Comparison of ENCODE assay signal across 19 mouse cellular contexts in the genomic region with DNA sequence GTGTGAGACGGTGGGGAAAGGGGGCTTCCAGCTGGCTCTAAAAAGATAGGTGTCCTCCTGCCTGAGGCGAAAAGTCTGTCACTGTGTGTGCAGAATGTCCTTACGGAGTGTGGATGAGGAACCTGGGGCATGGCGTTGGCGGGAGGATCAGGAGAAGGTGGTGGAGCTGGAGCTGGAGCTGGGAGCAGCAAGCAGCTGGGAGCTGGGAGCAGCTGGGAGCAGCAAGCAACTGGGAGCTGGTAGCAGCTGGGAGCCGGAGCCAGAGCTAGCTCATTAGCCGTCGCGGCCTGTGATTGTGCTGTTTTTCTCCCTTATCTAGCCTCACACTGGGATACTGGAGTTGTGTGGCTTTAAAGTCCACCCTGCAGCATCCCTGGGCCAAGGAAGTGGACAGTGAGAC. TPM values are rescaled to one million over a fixed set of nuclear protein-coding genes. Genes with fewer than 3 reads are reported as not detected.
DNase-seq lines count a peak whose midpoint lies in the region; ATAC-seq lines count a peak whose summit lies in the region.
"Had no signal": no experiment of that assay in that cellular context is flagged by ENCODE, and none has a peak within 500 bp of the region (broad histone marks: within the 10 kb centered on the region; RNA-seq: fewer than 3 reads in every experiment).

No protein-coding gene starts in this region.

- H3K4me3 ChIP-seq in heart, embryonic 12.5 days, result no peak overlapping the region
- H3K4me3 ChIP-seq in kidney, embryonic 15.5 days (replicated peaks), result no peak overlapping the region
- no peak overlapping the region for H3K4me3 ChIP-seq in intestine, embryonic 15.5 days (replicated peaks)
- H3K4me3 ChIP-seq: left cerebral cortex, adult 2 months; limb, embryonic 10.5 days; neural tube, embryonic 12.5 days had no signal

- peaks cover 50% of the 10 kb centered on the region for H3K4me1 ChIP-seq in heart, embryonic 12.5 days (replicated peaks)
- H3K4me1 ChIP-seq in kidney, embryonic 15.5 days, result peaks cover 22% of the 10 kb centered on the region
- 0 out of 2 replicates have a peak, but pooled peaks cover 3% of the 10 kb centered on the region for H3K4me1 ChIP-seq in intestine, embryonic 15.5 days (replicated peaks)

- H3K27ac ChIP-seq in heart, embryonic 12.5 days (ENCODE audit: poor library complexity, severe bottlenecking), result no peak overlapping the region
- no peak overlapping the region for H3K27ac ChIP-seq in kidney, embryonic 15.5 days
- H3K27ac ChIP-seq in intestine, embryonic 15.5 days, result no peak overlapping the region
- H3K27ac ChIP-seq: left cerebral cortex, adult 2 months; limb, embryonic 10.5 days; neural tube, embryonic 12.5 days had no signal

- no peak for ATAC-seq in heart, embryonic 12.5 days (ENCODE audit: insufficient number of reproducible peaks, low FRiP score)
- ATAC-seq in kidney, embryonic 15.5 days (replicated peaks; ENCODE audit: low FRiP score), result no peak
- no peak for ATAC-seq in intestine, embryonic 15.5 days
- ATAC-seq: activated CD4-positive, CD25-positive, alpha-beta regulatory T cell, adult 4 months; intestine, postnatal 0 days had no signal

- no peak overlapping the region for H3K4me2 ChIP-seq in heart, embryonic 12.5 days
- no peak overlapping the region for H3K4me2 ChIP-seq in kidney, embryonic 15.5 days
- no peak overlapping the region for H3K4me2 ChIP-seq in intestine, embryonic 15.5 days (replicated peaks)
- H3K4me2 ChIP-seq: liver, embryonic 11.5 days; lung, embryonic 14.5 days; neural tube, embryonic 12.5 days had no signal

- H3K27me3 ChIP-seq in heart, embryonic 12.5 days (replicated peaks), result no peaks in the 10 kb centered on the region
- H3K27me3 ChIP-seq in kidney, embryonic 15.5 days, result no peaks in the 10 kb centered on the region
- no peaks in the 10 kb centered on the region for H3K27me3 ChIP-seq in intestine, embryonic 15.5 days (replicated peaks)
- H3K27me3 ChIP-seq: neural tube, embryonic 12.5 days had no signal

- H3K9me3 ChIP-seq in heart, embryonic 12.5 days (replicated peaks), result no peaks in the 10 kb centered on the region
- no peaks in the 10 kb centered on the region for H3K9me3 ChIP-seq in kidney, embryonic 15.5 days (replicated peaks)
- H3K9me3 ChIP-seq in intestine, embryonic 15.5 days, result no peaks in the 10 kb centered on the region
- H3K9me3 ChIP-seq: limb, embryonic 10.5 days; neural tube, embryonic 12.5 days had no signal

- 53% methylated on average over 9 of the region's 9 CpGs for WGBS in heart, embryonic 12.5 days
- WGBS in kidney, embryonic 15.5 days, result 77% methylated on average over 9 of the region's 9 CpGs
- 78% methylated on average over 9 of the region's 9 CpGs for WGBS in intestine, embryonic 15.5 days

- no peaks in the 10 kb centered on the region for H3K36me3 ChIP-seq in heart, embryonic 12.5 days
- peaks cover under 1% of the 10 kb centered on the region; the same call in 1 of the 2 replicates for H3K36me3 ChIP-seq in kidney, embryonic 15.5 days
- H3K36me3 ChIP-seq in intestine, embryonic 15.5 days, result no peaks in the 10 kb centered on the region
- H3K36me3 ChIP-seq: neural tube, embryonic 12.5 days had no signal

- H3K9ac ChIP-seq in heart, embryonic 12.5 days, result no peak overlapping the region
- no peak overlapping the region for H3K9ac ChIP-seq in kidney, embryonic 15.5 days
- H3K9ac ChIP-seq in intestine, embryonic 15.5 days, result no peak overlapping the region
- H3K9ac ChIP-seq: lung, embryonic 14.5 days; neural tube, embryonic 12.5 days had no signal

- peak; percentile 93 for DNase-seq in heart, adult 11 months
- peak; percentile 55 for DNase-seq in kidney, postnatal 10 days
- peak; percentile 21 for DNase-seq in retina, postnatal 1 day
- no peak for DNase-seq in retina, embryonic 14.5 days (ENCODE audit: low spot score)
- DNase-seq: adrenal gland, postnatal 14 days; cerebellum, adult 2 months; kidney, postnatal 14 days; lung, embryonic 14.5 days; right cerebral cortex, postnatal 4 days; thymus, postnatal 4 days had no signal

RNA-seq across cellular contexts. Expression of a gene that starts 19.6 kb away (rescaled TPM):
- polyA plus RNA-seq in heart, embryonic 12.5 days (2016; fragmentation: Nextera tagmentation; extraction: Ambion mirVana), result 24.1 and 27.2 TPM in 2 replicates
- 42.3 and 46.5 TPM in 2 replicates for polyA plus RNA-seq in kidney, embryonic 15.5 days (2015; fragmentation: Nextera tagmentation; extraction: Ambion mirVana)
- 20.7 and 21.4 TPM in 2 replicates for polyA plus RNA-seq in intestine, embryonic 15.5 days (2015; fragmentation: Nextera tagmentation; extraction: Ambion mirVana)

RNA-seq across cellular contexts. Expression of a gene that starts 20.7 kb away (rescaled TPM):
- 118 and 120 TPM in 2 replicates for polyA plus RNA-seq in heart, embryonic 12.5 days (2016; fragmentation: Nextera tagmentation; extraction: Ambion mirVana)
- 122 and 136 TPM in 2 replicates for polyA plus RNA-seq in kidney, embryonic 15.5 days (2015; fragmentation: Nextera tagmentation; extraction: Ambion mirVana)
- polyA plus RNA-seq in intestine, embryonic 15.5 days (2015; fragmentation: Nextera tagmentation; extraction: Ambion mirVana), result 114 and 118 TPM in 2 replicates
